Mouse (Mus musculus): Measurements from ENCODE around the gene Zfp106. TPM values are rescaled to one million over a fixed set of nuclear protein-coding genes. Genes with fewer than 3 reads are reported as not detected.

Gene Zfp106
- polyA plus RNA-seq, 1 experiment = 19.7 TPM

- Histone ChIP-seq H3K27ac (ENCODE audit: control insufficient read depth, insufficient read depth, low read depth, low read length) (no peak overlapping the region), H3K4me3 (ENCODE audit: control insufficient read depth, low read depth, low read length) (no peak overlapping the region), H3K4me1 (ENCODE audit: control insufficient read depth, insufficient read depth, low read length) (peaks cover under 1% of the 10 kb centered on the region; the same call in 1 of the 2 replicates), H3K36me3 (ENCODE audit: control insufficient read depth, insufficient read depth, low read length) (no peaks in the 10 kb centered on the region), H3K27me3 (ENCODE audit: control insufficient read depth, insufficient read depth, low read length) (no peaks in the 10 kb centered on the region)
- TF ChIP-seq POLR2A (IDR thresholded peaks at IDR 0.05; ENCODE audit: control insufficient read depth, low read depth, low read length) (no peak), CTCF (IDR thresholded peaks at IDR 0.05; ENCODE audit: control insufficient read depth, insufficient read depth, insufficient replicate concordance, low read depth, low read length) (no peak)
These were observed 67.1 kb downstream of the Zfp106 start for GRCm38 (mm10) chr2:120496511-120496910.

GRCm38 (mm10) chr2:120493254-120493653 lies 70.4 kb downstream of the Zfp106 start:
- no peaks in the 10 kb centered on the region for H3K27me3 ChIP-seq (ENCODE audit: control insufficient read depth, insufficient read depth, low read length)
- peaks cover 3% of the 10 kb centered on the region for H3K4me1 ChIP-seq (ENCODE audit: control insufficient read depth, insufficient read depth, low read length)
- no peak for TF ChIP-seq POLR2A (IDR thresholded peaks at IDR 0.05; ENCODE audit: control insufficient read depth, low read depth, low read length)
- no peak for TF ChIP-seq CTCF (IDR thresholded peaks at IDR 0.05; ENCODE audit: control insufficient read depth, insufficient read depth, insufficient replicate concordance, low read depth, low read length)
- no peak overlapping the region for H3K27ac ChIP-seq (ENCODE audit: control insufficient read depth, insufficient read depth, low read depth, low read length)
- no peak overlapping the region for H3K4me3 ChIP-seq (ENCODE audit: control insufficient read depth, low read depth, low read length)
- H3K36me3 ChIP-seq (ENCODE audit: control insufficient read depth, insufficient read depth, low read length) = no peaks in the 10 kb centered on the region

- no peak for TF ChIP-seq CTCF (IDR thresholded peaks at IDR 0.05; ENCODE audit: control insufficient read depth, insufficient read depth, insufficient replicate concordance, low read depth, low read length)
- TF ChIP-seq POLR2A (IDR thresholded peaks at IDR 0.05; ENCODE audit: control insufficient read depth, low read depth, low read length) = no peak
- Histone ChIP-seq H3K4me3 (ENCODE audit: control insufficient read depth, low read depth, low read length) (no peak overlapping the region), H3K27ac (ENCODE audit: control insufficient read depth, insufficient read depth, low read depth, low read length) (no peak overlapping the region), H3K4me1 (ENCODE audit: control insufficient read depth, insufficient read depth, low read length) (no peaks in the 10 kb centered on the region), H3K27me3 (ENCODE audit: control insufficient read depth, insufficient read depth, low read length) (no peaks in the 10 kb centered on the region), H3K36me3 (ENCODE audit: control insufficient read depth, insufficient read depth, low read length) (no peaks in the 10 kb centered on the region)
These were observed 79.4 kb downstream of the Zfp106 start for GRCm38 (mm10) chr2:120484241-120484640.

- H3K27ac ChIP-seq (ENCODE audit: control insufficient read depth, insufficient read depth, low read depth, low read length) = no peak overlapping the region
- TF ChIP-seq CTCF (IDR thresholded peaks at IDR 0.05; ENCODE audit: control insufficient read depth, insufficient read depth, insufficient replicate concordance, low read depth, low read length) (no peak), POLR2A (IDR thresholded peaks at IDR 0.05; ENCODE audit: control insufficient read depth, low read depth, low read length) (no peak)
- H3K4me1 ChIP-seq (ENCODE audit: control insufficient read depth, insufficient read depth, low read length) = no peaks in the 10 kb centered on the region
- H3K27me3 ChIP-seq (ENCODE audit: control insufficient read depth, insufficient read depth, low read length) = no peaks in the 10 kb centered on the region
- no peak overlapping the region for H3K4me3 ChIP-seq (ENCODE audit: control insufficient read depth, low read depth, low read length)
- H3K36me3 ChIP-seq (ENCODE audit: control insufficient read depth, insufficient read depth, low read length) = no peaks in the 10 kb centered on the region
These were observed 80.9 kb downstream of the Zfp106 start for GRCm38 (mm10) chr2:120482506-120483389.

- Histone ChIP-seq H3K4me3 (ENCODE audit: control insufficient read depth, low read depth, low read length) (no peak overlapping the region), H3K27ac (ENCODE audit: control insufficient read depth, insufficient read depth, low read depth, low read length) (no peak overlapping the region), H3K36me3 (ENCODE audit: control insufficient read depth, insufficient read depth, low read length) (no peaks in the 10 kb centered on the region), H3K27me3 (ENCODE audit: control insufficient read depth, insufficient read depth, low read length) (no peaks in the 10 kb centered on the region), H3K4me1 (ENCODE audit: control insufficient read depth, insufficient read depth, low read length) (no peaks in the 10 kb centered on the region)
- TF ChIP-seq POLR2A (IDR thresholded peaks at IDR 0.05; ENCODE audit: control insufficient read depth, low read depth, low read length) = no peak
- no peak for TF ChIP-seq CTCF (IDR thresholded peaks at IDR 0.05; ENCODE audit: control insufficient read depth, insufficient read depth, insufficient replicate concordance, low read depth, low read length)
These were observed 81.7 kb downstream of the Zfp106 start for GRCm38 (mm10) chr2:120481921-120482320.

GRCm38 (mm10) chr2:120478600-120478999 lies 85.0 kb downstream of the Zfp106 start:
- Histone ChIP-seq H3K36me3 (ENCODE audit: control insufficient read depth, insufficient read depth, low read length) (no peaks in the 10 kb centered on the region), H3K27me3 (ENCODE audit: control insufficient read depth, insufficient read depth, low read length) (no peaks in the 10 kb centered on the region), H3K27ac (ENCODE audit: control insufficient read depth, insufficient read depth, low read depth, low read length) (no peak overlapping the region), H3K4me1 (ENCODE audit: control insufficient read depth, insufficient read depth, low read length) (no peaks in the 10 kb centered on the region), H3K4me3 (ENCODE audit: control insufficient read depth, low read depth, low read length) (no peak overlapping the region)
- TF ChIP-seq POLR2A (IDR thresholded peaks at IDR 0.05; ENCODE audit: control insufficient read depth, low read depth, low read length) (no peak), CTCF (IDR thresholded peaks at IDR 0.05; ENCODE audit: control insufficient read depth, insufficient read depth, insufficient replicate concordance, low read depth, low read length) (peak; percentile 59; the same call in 1 of the 2 replicates)

GRCm38 (mm10) chr2:120476277-120477087 lies 87.2 kb downstream of the Zfp106 start:
- H3K27ac ChIP-seq (ENCODE audit: control insufficient read depth, insufficient read depth, low read depth, low read length) = no peak overlapping the region
- H3K27me3 ChIP-seq (ENCODE audit: control insufficient read depth, insufficient read depth, low read length) = no peaks in the 10 kb centered on the region
- no peak overlapping the region for H3K4me3 ChIP-seq (ENCODE audit: control insufficient read depth, low read depth, low read length)
- TF ChIP-seq POLR2A (IDR thresholded peaks at IDR 0.05; ENCODE audit: control insufficient read depth, low read depth, low read length) (no peak), CTCF (IDR thresholded peaks at IDR 0.05; ENCODE audit: control insufficient read depth, insufficient read depth, insufficient replicate concordance, low read depth, low read length) (no peak)
- no peaks in the 10 kb centered on the region for H3K4me1 ChIP-seq (ENCODE audit: control insufficient read depth, insufficient read depth, low read length)
- no peaks in the 10 kb centered on the region for H3K36me3 ChIP-seq (ENCODE audit: control insufficient read depth, insufficient read depth, low read length)

Data from testis, adult 2 months (tissue).